Mouse (Mus musculus): ENCODE measurements around the gene Btbd6.

The Btbd6 gene

GRCm38 (mm10) chr12:112976371-112977073 is at the start of gene Btbd6:
Btbd6 (plus strand) TSS chr12:112976482.
- DNase-seq: peak; percentile 95

GRCm38 (mm10) chr12:112927265-112927664 is 49.0 kb upstream of the Btbd6 start:
- no peak for DNase-seq

- DNase-seq: peak; percentile 66
Observed at GRCm38 (mm10) chr12:112928401-112929241, 47.7 kb upstream of the Btbd6 start.

- DNase-seq: peak; percentile 81
Observed at GRCm38 (mm10) chr12:112929562-112930352, 46.5 kb upstream of the Btbd6 start, which contains the start of gene Jag2. Jag2 (minus strand) TSS chr12:112929776.

DNA sequence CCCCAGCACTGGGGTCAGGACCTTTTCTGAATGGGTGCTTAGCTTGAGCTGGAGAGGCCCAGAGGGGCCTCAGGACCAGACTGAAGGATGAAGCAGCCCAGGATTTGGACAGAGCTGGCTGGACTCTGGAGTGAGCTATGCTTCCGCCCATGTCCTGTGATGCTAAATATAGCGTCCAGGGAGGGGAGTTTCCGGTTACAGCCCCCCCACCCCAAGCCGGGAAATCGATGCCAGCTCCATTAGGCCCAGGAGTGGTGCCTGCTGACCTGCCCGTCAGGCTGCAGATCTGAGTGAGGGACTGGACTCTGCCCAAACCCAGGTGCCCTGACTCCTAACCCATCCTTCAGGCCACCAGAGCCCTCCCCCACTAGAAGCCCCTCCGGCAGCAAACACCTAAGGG is 43.6 kb upstream of the Btbd6 start:
- no peak for DNase-seq

DNA sequence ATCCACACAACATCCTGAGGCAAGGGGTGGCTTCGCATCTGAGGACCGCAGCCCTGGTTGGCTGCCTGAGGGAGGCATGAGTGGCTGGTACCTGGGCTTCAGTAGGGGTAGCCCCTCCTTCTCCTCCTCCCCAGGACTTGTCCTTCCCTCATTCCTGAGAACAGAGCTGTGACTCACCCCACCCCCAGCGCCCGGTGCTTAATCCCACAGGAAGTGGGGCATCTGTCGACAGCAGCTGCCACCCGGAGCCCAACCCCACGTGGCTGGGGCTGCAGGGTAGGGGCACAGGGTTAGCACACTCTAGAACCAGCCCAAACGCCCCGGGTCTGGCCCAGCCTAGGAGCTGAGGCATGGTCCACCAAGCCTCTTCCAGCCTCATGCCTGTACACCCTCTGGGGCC is 38.4 kb upstream of the Btbd6 start:
- DNase-seq: peak; percentile 51

DNA sequence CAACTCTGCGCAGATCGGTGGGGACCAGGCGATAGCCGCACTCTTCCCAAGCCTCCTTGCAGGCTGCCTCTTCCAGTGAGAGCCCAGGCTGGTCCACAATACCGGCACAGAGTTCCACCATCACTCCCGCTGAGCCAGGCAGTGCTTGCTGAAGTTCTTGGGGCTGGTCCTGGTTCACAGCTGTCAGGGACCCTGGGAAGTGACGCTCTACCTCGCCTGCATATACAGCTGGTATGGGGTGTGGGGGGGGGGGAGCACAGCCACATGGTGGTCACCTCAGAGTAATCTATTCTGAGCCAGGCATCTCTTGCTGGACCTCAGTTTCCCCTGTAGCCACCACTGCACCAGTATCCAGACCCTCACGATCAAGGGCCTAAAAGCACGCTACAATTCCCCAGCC is 37.9 kb upstream of the Btbd6 start:
- DNase-seq: no peak

DNA sequence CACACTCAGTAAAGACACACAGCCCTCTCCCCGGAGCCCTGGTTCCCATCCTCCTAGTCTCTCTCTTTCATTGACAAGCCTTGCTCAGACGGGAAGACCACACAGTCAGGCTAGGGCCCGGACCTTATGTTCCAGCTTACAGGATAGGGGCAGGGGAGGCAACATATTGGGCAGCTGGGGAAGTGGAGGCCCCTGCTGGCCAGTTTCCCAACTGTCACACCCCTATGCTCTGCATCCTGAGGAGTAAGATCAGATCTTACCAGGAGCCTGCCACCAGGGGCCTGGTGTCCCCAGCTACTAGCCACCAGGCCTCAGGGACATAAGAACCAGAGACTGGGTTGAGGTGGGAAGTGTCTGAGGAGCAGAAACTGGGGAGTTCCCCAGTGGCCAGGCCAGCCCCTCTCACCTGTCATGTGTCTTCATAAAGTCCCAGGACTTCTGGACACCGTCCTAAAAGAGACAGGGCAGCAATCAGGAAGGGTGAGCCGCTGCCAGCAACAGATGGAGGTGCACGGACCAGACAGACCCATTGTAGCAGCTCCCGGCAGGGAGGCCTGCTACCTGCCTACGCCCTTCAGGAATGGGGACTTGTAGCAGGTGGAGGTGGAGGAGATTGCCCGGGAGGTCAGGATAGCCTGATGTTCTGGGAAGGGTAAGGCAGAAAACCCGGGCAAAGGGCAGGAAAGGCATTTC is 37.3 kb upstream of the Btbd6 start:
- peak; percentile 51 for DNase-seq

GRCm38 (mm10) chr12:112940238-112940637 is 36.0 kb upstream of the Btbd6 start:
- no peak for DNase-seq

DNA sequence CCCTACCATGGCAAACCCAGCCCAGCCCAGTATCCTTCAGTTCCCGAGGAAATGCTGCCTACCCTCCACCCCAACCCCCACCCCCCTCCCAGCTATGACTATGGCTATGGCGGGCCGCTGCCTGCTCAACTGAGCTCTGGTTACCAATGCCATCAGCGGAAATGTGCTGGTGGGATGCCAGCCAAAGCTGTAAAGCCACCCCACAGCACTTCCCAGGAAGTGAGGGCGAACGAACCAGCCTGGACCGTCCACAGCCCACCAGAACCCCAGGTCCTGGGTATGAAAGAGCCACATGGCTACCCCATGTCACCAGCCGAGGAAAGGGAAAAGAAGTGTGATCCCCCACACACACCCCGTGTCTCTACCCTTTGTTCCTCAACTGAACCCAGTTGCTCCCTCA is 35.6 kb upstream of the Btbd6 start:
- DNase-seq: no peak

DNA sequence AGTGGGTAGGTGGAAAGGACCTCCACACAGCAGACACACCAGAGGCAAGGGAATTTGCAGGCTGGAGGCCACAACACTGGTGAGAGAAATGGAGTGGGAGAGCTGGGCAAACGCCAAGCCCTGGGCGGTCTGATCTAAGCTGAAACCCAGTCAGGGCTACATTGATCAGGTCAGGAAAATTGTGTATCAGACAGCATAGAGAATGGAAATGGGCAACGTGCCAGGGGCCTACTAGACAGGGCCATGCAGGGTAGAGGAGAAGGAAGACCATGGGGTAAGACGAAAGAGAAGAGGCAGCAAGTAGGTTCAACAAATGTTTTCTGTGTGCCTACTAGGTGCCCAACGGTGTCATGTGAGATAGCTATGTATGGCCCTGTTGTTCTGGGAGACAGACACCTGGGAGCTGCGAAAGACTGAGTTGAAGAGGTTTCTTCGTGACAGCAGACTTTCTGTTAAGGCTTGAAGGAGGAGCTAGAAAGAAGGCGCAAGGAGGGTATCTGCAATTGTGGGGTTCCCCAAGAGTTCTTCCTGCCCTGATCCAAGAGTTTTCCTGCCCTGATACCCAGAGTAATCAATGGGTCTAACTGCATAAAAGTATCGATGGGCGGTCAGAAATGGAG is 35.0 kb upstream of the Btbd6 start:
- DNase-seq: no peak

DNA sequence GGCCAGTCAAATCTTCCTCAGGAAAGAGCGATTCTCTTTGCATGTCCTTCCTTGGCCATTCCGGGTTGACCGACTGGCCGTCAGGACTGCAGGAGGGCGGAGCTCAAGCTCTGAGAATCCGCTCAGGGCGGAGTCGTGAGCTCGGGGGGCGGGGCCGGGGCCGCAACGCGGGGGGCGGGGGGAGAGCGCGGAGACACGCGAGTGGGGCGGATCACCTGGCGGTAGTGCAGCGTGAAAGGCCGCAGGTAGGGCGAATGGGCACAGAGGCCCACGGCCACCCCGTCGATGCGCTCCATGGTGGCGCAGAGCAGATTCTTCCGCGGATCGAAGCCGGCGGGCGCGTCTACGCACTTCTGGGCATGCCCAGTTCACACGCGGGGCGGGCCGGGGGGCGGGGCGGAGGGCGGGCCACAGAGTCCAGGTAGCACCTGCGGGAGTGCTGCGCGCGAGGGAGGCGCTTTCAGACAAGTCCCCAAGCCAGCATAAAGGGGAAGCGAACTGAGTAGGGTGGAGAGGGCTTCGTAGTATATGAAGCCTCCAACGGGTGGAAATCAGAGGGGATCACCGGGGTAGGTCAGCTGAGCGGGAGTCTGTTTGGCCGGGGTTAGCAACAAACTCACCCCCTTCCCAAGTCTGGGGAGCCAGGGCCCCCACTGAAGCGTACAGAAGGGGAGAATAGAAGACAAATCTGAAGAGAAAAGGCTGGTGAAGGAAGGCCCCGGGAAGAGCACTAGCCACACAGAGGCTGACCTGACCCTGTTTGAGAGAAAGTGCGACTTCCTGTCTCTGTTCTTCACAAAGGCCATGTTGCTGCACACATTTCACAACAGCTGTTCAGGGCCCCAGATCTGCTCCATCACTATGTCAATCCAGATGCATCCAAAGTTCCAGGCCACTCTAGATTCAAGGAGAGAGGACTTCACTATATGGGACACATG is 34.2 kb upstream of the Btbd6 start, which contains the start of gene Nudt14:
Gene Nudt14, minus strand, starts transcription at position 349 of the 938 bp plus-strand sequence.
- DNase-seq: peak; percentile 85

- DNase-seq: no peak
Observed at GRCm38 (mm10) chr12:112943669-112944068, 32.6 kb upstream of the Btbd6 start.

DNA sequence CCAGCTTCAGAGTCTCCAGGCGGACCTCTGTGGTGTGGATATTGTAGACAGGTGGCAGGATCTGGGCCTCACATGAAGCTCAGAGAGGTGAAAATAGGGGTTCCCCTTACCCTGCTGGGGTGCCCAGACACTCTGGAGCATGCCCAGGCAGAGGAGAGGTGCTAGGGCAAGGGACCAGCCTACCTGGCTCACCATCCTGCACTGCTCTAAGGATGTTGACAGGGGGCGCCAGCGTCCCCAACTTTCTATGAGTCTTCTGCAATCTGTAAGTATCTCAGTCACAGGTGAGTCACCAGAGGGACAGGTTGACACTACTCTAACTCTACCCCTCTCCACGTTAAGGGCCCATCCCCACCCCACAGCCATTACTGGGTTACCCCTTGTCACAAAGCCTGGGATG is 29.0 kb upstream of the Btbd6 start:
- peak; percentile 71 for DNase-seq

GRCm38 (mm10) chr12:112950040-112950760 is 26.1 kb upstream of the Btbd6 start:
- DNase-seq: peak; percentile 89

DNA sequence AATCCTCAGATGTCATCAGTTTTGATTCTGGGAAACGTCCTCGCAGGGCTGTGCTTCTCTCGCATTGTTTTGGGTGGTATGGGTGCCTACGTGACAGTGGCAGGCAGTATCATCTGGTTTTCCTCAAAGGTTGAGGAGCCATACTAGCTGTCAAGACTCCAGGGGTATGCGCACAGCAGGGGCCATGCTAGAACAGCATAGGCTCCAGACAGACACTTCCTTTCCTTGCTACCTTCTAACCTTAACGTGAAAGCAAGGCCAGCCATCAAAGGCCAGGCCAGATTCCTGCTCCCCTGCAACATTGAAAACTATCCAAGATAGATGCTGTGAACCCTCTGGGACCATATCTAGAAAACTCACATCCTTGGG is 25.5 kb upstream of the Btbd6 start:
- DNase-seq: no peak

DNA sequence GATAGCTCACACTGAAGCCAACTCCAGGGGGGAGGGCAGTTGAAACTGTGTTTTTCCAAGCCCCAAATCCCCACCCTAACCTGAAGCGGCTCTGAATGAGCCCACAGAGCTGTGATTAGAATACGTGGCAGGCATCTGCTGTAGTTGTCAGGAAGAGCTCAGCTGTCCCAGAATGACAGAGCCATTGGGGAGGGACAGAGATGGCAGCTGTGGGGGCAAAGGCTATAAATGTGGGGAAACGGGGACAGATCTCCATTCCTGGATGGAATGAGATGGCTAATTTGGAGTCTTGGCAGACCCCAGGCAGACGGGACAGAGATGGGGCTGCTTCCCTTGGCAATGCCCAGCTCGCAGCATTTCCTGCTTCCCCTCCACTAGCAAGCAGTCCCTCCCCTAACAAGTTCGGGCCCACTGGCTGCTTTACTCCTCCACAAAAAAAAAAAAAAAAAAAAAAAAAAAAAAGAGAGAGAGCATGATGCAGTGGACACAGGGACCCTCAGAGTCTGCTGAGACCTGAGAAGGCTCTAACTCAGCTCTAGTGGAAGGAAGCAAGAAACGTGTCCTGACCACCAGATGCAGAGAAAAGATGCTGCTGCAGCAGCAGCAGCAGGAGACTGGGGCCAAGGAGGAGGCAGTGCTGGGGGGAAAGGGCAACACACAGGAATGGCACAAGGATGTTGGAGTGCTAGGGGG is 25.0 kb upstream of the Btbd6 start:
- DNase-seq: peak; percentile 30

DNA sequence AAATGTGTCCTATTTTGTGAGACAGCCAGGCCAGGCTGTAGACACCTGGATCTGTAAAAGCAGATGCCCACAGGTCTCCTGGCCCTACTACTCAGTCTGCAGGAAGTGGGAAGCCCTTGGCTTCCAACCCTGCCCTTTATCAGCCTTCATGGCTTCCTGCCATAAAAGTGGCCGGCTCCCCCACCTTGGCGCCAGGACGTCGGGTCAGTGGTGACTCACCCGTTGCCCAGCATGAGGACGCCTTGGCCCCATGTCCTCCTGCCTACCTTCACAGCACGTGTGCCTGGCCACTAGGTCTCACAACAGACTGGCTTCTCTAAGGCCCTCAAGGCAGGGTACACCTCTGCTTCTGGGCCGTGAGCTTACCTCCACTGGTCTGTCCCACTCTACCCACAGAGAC is 23.8 kb upstream of the Btbd6 start:
- peak; percentile 25 for DNase-seq

DNA sequence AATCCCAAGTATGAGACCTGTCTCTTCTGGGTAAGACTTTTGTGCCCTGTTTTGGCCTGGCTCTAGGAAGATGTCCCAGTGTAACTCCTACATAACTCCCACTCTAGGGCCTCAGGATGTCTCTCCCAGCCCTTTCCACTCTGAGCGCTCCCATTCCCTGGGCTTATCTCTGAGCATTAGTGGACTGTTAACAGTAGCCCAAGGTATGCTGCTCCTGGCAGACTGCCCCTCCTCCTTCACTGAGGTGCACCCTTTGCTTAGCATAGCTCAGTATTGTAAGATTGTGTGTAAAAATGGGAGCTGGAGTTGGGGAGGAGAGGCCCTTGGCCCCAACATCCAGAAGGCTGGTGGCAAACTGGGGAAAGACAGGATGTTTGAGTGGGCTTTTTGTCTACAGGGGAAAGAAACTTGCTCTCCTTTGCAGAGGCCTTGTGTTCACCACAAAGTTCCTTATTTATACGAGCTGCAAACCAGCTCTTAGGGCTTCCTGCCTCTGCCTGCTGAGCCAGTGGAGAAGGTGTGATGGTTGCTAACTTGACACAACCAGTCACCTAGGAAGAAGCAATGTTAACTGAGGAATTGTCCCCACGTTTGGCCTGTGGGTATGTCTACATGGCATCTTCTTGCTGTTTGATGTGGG is 23.2 kb upstream of the Btbd6 start:
- no peak for DNase-seq
